Comparison of ENCODE assay signal across 9 mouse cellular contexts in the genomic region with DNA sequence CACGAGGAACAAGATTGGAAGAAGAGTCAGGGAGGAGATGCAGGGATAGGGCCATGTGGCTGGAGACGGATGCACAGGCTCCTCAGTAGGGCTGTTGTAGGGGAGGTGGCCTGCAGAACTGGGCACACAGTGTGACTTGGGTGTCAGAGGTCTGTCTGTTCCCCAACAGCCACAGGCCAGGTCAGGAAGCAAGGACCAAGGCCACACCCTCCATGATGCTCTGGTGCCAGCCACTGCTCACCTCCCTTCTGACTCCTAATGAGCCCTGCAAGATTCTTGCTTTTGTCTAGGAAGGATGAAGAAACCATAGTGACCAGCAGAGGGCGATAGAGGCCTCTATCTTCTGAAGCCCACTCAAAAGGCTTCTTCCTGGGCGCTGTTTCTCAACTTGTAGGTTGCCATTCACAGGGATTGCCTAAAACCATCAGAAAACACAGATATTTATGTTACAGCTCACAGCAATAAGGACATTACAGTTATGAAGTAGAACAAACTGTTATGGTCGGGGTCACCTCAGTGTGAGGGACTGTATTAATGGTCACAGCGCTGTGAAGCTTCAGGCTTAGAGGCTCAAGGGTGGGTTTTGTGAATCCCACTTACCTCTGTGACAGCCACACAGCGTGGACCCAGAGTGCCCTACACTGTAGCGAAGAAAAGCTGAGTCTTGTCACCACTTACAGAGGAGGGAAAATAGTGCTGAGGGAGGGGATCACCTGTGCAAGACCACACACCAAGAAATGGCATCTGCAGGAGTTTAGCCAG. TPM values are rescaled to one million over a fixed set of nuclear protein-coding genes. Genes with fewer than 3 reads are reported as not detected.
DNase-seq lines count a peak whose midpoint lies in the region; ATAC-seq and TF ChIP-seq lines count a peak whose summit lies in the region.
"Had no signal": no experiment of that assay in that cellular context is flagged by ENCODE, and none has a peak within 500 bp of the region (broad histone marks: within the 10 kb centered on the region; RNA-seq: fewer than 3 reads in every experiment).

No protein-coding gene starts in this region.

- H3K27me3 ChIP-seq in heart, embryonic 11.5 days (ENCODE audit: control insufficient read depth, insufficient read depth, low read length), result no peaks in the 10 kb centered on the region
- no peaks in the 10 kb centered on the region for H3K27me3 ChIP-seq in embryonic facial prominence, embryonic 11.5 days (ENCODE audit: control insufficient read depth, insufficient read depth, low read length)
- no peaks in the 10 kb centered on the region for H3K27me3 ChIP-seq in hindbrain, embryonic 10.5 days (ENCODE audit: insufficient read depth, poor library complexity, severe bottlenecking)
- no peaks in the 10 kb centered on the region for H3K27me3 ChIP-seq in midbrain, embryonic 10.5 days (ENCODE audit: low read depth, poor library complexity, severe bottlenecking)
- H3K27me3 ChIP-seq: limb, embryonic 12.5 days had no signal

- peaks cover 53% of the 10 kb centered on the region for H3K36me3 ChIP-seq in heart, embryonic 11.5 days (ENCODE audit: control insufficient read depth, insufficient read depth, low read length)
- H3K36me3 ChIP-seq in embryonic facial prominence, embryonic 11.5 days (replicated peaks; ENCODE audit: control insufficient read depth, insufficient read depth, low read depth, low read length), result peaks cover 3% of the 10 kb centered on the region; the same call in 1 of the 2 replicates
- H3K36me3 ChIP-seq in hindbrain, embryonic 10.5 days, result peaks cover 46% of the 10 kb centered on the region
- peaks cover 20% of the 10 kb centered on the region for H3K36me3 ChIP-seq in midbrain, embryonic 10.5 days

- H3K4me2 ChIP-seq in heart, embryonic 11.5 days, result no peak overlapping the region
- H3K4me2 ChIP-seq in embryonic facial prominence, embryonic 11.5 days (ENCODE audit: low read depth, low read length), result no peak overlapping the region
- H3K4me2 ChIP-seq: limb, embryonic 12.5 days had no signal

- WGBS in heart, embryonic 11.5 days (ENCODE audit: insufficient replicate concordance), result 65% methylated on average over 8 of the region's 8 CpGs
- 62% methylated on average over 8 of the region's 8 CpGs for WGBS in embryonic facial prominence, embryonic 11.5 days
- 65% methylated on average over 8 of the region's 8 CpGs for WGBS in hindbrain, embryonic 10.5 days
- WGBS in midbrain, embryonic 10.5 days, result 66% methylated on average over 8 of the region's 8 CpGs

- H3K4me3 ChIP-seq in heart, embryonic 11.5 days (ENCODE audit: low read depth, low read length), result no peak overlapping the region
- no peak overlapping the region for H3K4me3 ChIP-seq in embryonic facial prominence, embryonic 11.5 days (ENCODE audit: low read depth, low read length)
- H3K4me3 ChIP-seq in hindbrain, embryonic 10.5 days, result no peak overlapping the region
- no peak overlapping the region for H3K4me3 ChIP-seq in left cerebral cortex, adult 2 months
- no peak overlapping the region for H3K4me3 ChIP-seq in midbrain, embryonic 10.5 days
- H3K4me3 ChIP-seq: limb, embryonic 12.5 days had no signal

- TF ChIP-seq CTCF in left cerebral cortex, adult 2 months (IDR thresholded peaks at IDR 0.05), result peak; percentile 81

- intact Hi-C loops in left cerebral cortex, adult 2 months (cut with DNase I), result no loop called here

- no peaks in the 10 kb centered on the region for H3K9me3 ChIP-seq in heart, embryonic 11.5 days (replicated peaks; ENCODE audit: control insufficient read depth, low read length)
- no peaks in the 10 kb centered on the region for H3K9me3 ChIP-seq in embryonic facial prominence, embryonic 11.5 days (replicated peaks; ENCODE audit: control insufficient read depth, low read length)
- no peaks in the 10 kb centered on the region for H3K9me3 ChIP-seq in hindbrain, embryonic 10.5 days
- H3K9me3 ChIP-seq in midbrain, embryonic 10.5 days (replicated peaks), result no peaks in the 10 kb centered on the region
- H3K9me3 ChIP-seq: limb, embryonic 12.5 days had no signal

- no peaks in the 10 kb centered on the region for H3K4me1 ChIP-seq in heart, embryonic 11.5 days (ENCODE audit: control insufficient read depth, insufficient read depth, low read length)
- H3K4me1 ChIP-seq in embryonic facial prominence, embryonic 11.5 days (ENCODE audit: control insufficient read depth, insufficient read depth, low read length), result no peaks in the 10 kb centered on the region
- H3K4me1 ChIP-seq in hindbrain, embryonic 10.5 days (replicated peaks), result peaks cover 12% of the 10 kb centered on the region; the same call in 1 of the 2 replicates
- peaks cover 20% of the 10 kb centered on the region for H3K4me1 ChIP-seq in midbrain, embryonic 10.5 days

- peak; percentile 28 to 72 for DNase-seq in heart, adult 18-20 months
- peak; percentile 65 for DNase-seq in adipocyte (ENCODE audit: low spot score)
- peak; percentile 86 for DNase-seq in embryonic facial prominence, embryonic 11.5 days (ENCODE audit: low spot score)
- DNase-seq in hindbrain, embryonic 10.5 days (ENCODE audit: low spot score), result peak; percentile 75
- peak; percentile 59 to 63 for DNase-seq in left cerebral cortex, adult 2 months (ENCODE audit: extremely low spot score in 1 of 2, low spot score in 2 of 2)
- peak; percentile 77 for DNase-seq in midbrain, embryonic 10.5 days (ENCODE audit: low spot score)
- DNase-seq in spleen, postnatal 36 days (ENCODE audit: low spot score in 2 of 2), result peak; percentile 49 to 63

- no peak for ATAC-seq in heart, embryonic 11.5 days (replicated peaks; ENCODE audit: insufficient number of reproducible peaks, low FRiP score, low TSS enrichment)
- ATAC-seq in embryonic facial prominence, embryonic 11.5 days (replicated peaks; ENCODE audit: insufficient number of reproducible peaks, low FRiP score, low TSS enrichment, low read depth), result 0 out of 2 replicates have a peak, but pooled peaks have one; percentile 37

- no peak overlapping the region for H3K9ac ChIP-seq in heart, embryonic 11.5 days (ENCODE audit: low read depth, low read length)
- H3K9ac ChIP-seq in embryonic facial prominence, embryonic 11.5 days (replicated peaks; ENCODE audit: low read length), result 0 out of 2 replicates have a peak overlapping the region, but pooled peaks have one; percentile 18
- H3K9ac ChIP-seq: limb, embryonic 12.5 days had no signal

- H3K27ac ChIP-seq in heart, embryonic 11.5 days (ENCODE audit: low read depth, low read length), result no peak overlapping the region
- no peak overlapping the region for H3K27ac ChIP-seq in embryonic facial prominence, embryonic 11.5 days (replicated peaks; ENCODE audit: low read depth, low read length)
- H3K27ac ChIP-seq in hindbrain, embryonic 10.5 days, result peak overlapping the region; percentile 72; the same call in 1 of the 2 replicates
- H3K27ac ChIP-seq in left cerebral cortex, adult 2 months, result no peak overlapping the region
- no peak overlapping the region; the same call in 1 of the 2 replicates for H3K27ac ChIP-seq in midbrain, embryonic 10.5 days (replicated peaks)
- H3K27ac ChIP-seq: limb, embryonic 12.5 days had no signal

RNA-seq across cellular contexts. Expression of a gene that starts 23.6 kb away (rescaled TPM):
- total RNA-seq in heart, adult 18-20 months (2021), result not detected
- 0.11 TPM in 1 of 2 replicates, not detected in the other for polyA plus RNA-seq in heart, embryonic 11.5 days (2014; fragmentation: Nextera tagmentation; extraction: Ambion mirVana)
- not detected in 2 replicates for polyA plus RNA-seq in embryonic facial prominence, embryonic 11.5 days (2014; fragmentation: Nextera tagmentation; extraction: Ambion mirVana)
- 0.59 and 0.66 TPM in 2 replicates for polyA plus RNA-seq in hindbrain, embryonic 10.5 days (2016; fragmentation: Nextera tagmentation; extraction: Ambion mirVana)
- total RNA-seq in left cerebral cortex, adult 2 months (2021), result not detected
- polyA plus RNA-seq in midbrain, embryonic 10.5 days (2016; fragmentation: Nextera tagmentation; extraction: Ambion mirVana), result 0.25 and 0.28 TPM in 2 replicates
